Mouse (Mus musculus) MEL (cell line): ENCODE results near the gene Gabarapl2. TPM values are rescaled to one million over a fixed set of nuclear protein-coding genes. Genes with fewer than 3 reads are reported as not detected.

ENCODE experiments used
- DNase-seq: peaks from one replicate; pipeline ENCODE4 v3.0.0; 2011; ENCODE audit warnings: low read depth, low spot score
- H3K27ac ChIP-seq: 2 replicates; pipeline ENCODE4 v1.5.1; 2012; ENCODE audit warnings: low read depth, mild to moderate bottlenecking, control low read depth, low read length, moderate library complexity; ENCODE audit not compliant: control insufficient read depth
- H3K27me3 ChIP-seq, 2 experiments: fragments of 150-350 bp in 1 of 2; sonication (generic) in 1 of 2; 2 replicates each; pipeline ENCODE4 v1.6.1; 2012; ENCODE audit warnings: low read length in 2 of 2, mild to moderate bottlenecking in 2 of 2, improper control_type of control experiment in 1 of 2, moderate library complexity in 1 of 2; ENCODE audit not compliant: insufficient read depth in 2 of 2, control insufficient read depth in 1 of 2
- H3K36me3 ChIP-seq, 2 experiments: 2 replicates each; pipeline ENCODE4 v1.6.1; 2012 to 2014; ENCODE audit warnings: low read length in 2 of 2, improper control_type of control experiment in 1 of 2, inconsistent platforms in 1 of 2, mild to moderate bottlenecking in 1 of 2; ENCODE audit not compliant: insufficient read depth in 2 of 2, control insufficient read depth in 1 of 2
- H3K4me1 ChIP-seq, 2 experiments: fragments of 150-350 bp in 1 of 2; sonication (generic) in 1 of 2; 2 replicates each; pipeline ENCODE4 v1.6.1; 2012; ENCODE audit warnings: low read length in 2 of 2, improper control_type of control experiment in 1 of 2, mild to moderate bottlenecking in 1 of 2; ENCODE audit not compliant: insufficient read depth in 2 of 2, control insufficient read depth in 1 of 2
- H3K4me3 ChIP-seq, 2 experiments: fragments of 150-350 bp in 1 of 2; sonication (generic) in 1 of 2; 2 replicates each; pipeline ENCODE4 v1.5.1; 2012; ENCODE audit warnings: low read depth in 2 of 2, low read length in 2 of 2, mild to moderate bottlenecking in 2 of 2, moderate library complexity in 2 of 2, control low read depth in 1 of 2, improper control_type of control experiment in 1 of 2; ENCODE audit not compliant: control insufficient read depth in 1 of 2, insufficient read depth in 1 of 2
- H3K79me2 ChIP-seq: 2 replicates; pipeline ENCODE4 v1.6.1; 2012; ENCODE audit warnings: mild to moderate bottlenecking, low read length, moderate library complexity; ENCODE audit not compliant: control insufficient read depth, poor library complexity, insufficient read depth
- H3K9ac ChIP-seq: 2 replicates; pipeline ENCODE4 v1.6.1; 2012; ENCODE audit warnings: low read depth, mild to moderate bottlenecking, control low read depth, low read length, moderate library complexity; ENCODE audit not compliant: control insufficient read depth, poor library complexity, severe bottlenecking
- H3K9me3 ChIP-seq: fragments of 150-350 bp; sonication (generic); replicated peaks from 2 replicates; pipeline ENCODE4 v1.6.1; 2012; ENCODE audit warnings: mild to moderate bottlenecking, low read length, improper control_type of control experiment, moderate library complexity; ENCODE audit not compliant: insufficient read depth
- BHLHE40 ChIP-seq: IDR thresholded peaks from 2 replicates; pipeline ENCODE4 v1.6.1; 2012; ENCODE audit warnings: low read depth, mild to moderate bottlenecking, inconsistent platforms, low read length, improper control_type of control experiment, borderline replicate concordance
- CHD1 ChIP-seq: IDR thresholded peaks from 2 replicates; pipeline ENCODE4 v1.6.1; 2012; ENCODE audit warnings: low read depth, mild to moderate bottlenecking, inconsistent platforms, low read length, improper control_type of control experiment
- CHD2 ChIP-seq: IDR thresholded peaks from 2 replicates; pipeline ENCODE4 v1.6.1; 2011; ENCODE audit warnings: low read length, improper control_type of control experiment
- E2F4 ChIP-seq: IDR thresholded peaks from 2 replicates; pipeline ENCODE4 v1.6.1; 2011; ENCODE audit warnings: low read depth, low read length, improper control_type of control experiment, borderline replicate concordance
- EP300 ChIP-seq, 2 experiments: IDR thresholded peaks; 2 replicates each; pipeline ENCODE4 v1.6.1; 2011; ENCODE audit warnings: improper control_type of control experiment in 2 of 2, low read length in 2 of 2, low read depth in 1 of 2, mild to moderate bottlenecking in 1 of 2
- ETS1 ChIP-seq: IDR thresholded peaks from 2 replicates; pipeline ENCODE4 v1.6.1; 2012; ENCODE audit warnings: low read depth, mild to moderate bottlenecking, inconsistent platforms, low read length, improper control_type of control experiment, moderate library complexity
- HCFC1 ChIP-seq: IDR thresholded peaks from 2 replicates; pipeline ENCODE4 v1.6.1; 2012; ENCODE audit warnings: low read depth, mild to moderate bottlenecking, inconsistent platforms, low read length, improper control_type of control experiment, moderate library complexity
- JUND ChIP-seq: IDR thresholded peaks from 2 replicates; pipeline ENCODE4 v1.6.1; 2011; ENCODE audit warnings: low read depth, mild to moderate bottlenecking, improper control_type of control experiment, low read length
- KAT2A ChIP-seq: conservative IDR thresholded peaks from 2 replicates; pipeline ENCODE4 v1.6.1; 2012; ENCODE audit warnings: low read depth, low read length, improper control_type of control experiment, inconsistent platforms
- MAX ChIP-seq: IDR thresholded peaks from 2 replicates; pipeline ENCODE4 v1.6.1; 2011; ENCODE audit warnings: low read length, improper control_type of control experiment
- MAZ ChIP-seq: IDR thresholded peaks from 2 replicates; pipeline ENCODE4 v1.6.1; 2012; ENCODE audit warnings: low read depth, mild to moderate bottlenecking, inconsistent platforms, low read length, improper control_type of control experiment
- MXI1 ChIP-seq: IDR thresholded peaks from 2 replicates; pipeline ENCODE4 v1.6.1; 2011; ENCODE audit warnings: mild to moderate bottlenecking, low read depth, low read length, improper control_type of control experiment
- MYB ChIP-seq: IDR thresholded peaks from 2 replicates; pipeline ENCODE4 v1.6.1; 2011; ENCODE audit warnings: mild to moderate bottlenecking, low read depth, low read length, improper control_type of control experiment
- NELFE ChIP-seq: IDR thresholded peaks from 2 replicates; pipeline ENCODE4 v1.6.1; 2011; ENCODE audit warnings: low read depth, low read length, improper control_type of control experiment
- NRF1 ChIP-seq: IDR thresholded peaks from 2 replicates; pipeline ENCODE4 v1.6.1; 2014; ENCODE audit warnings: low read depth, mild to moderate bottlenecking, inconsistent platforms, low read length, improper control_type of control experiment, moderate library complexity; ENCODE audit not compliant: poor library complexity, insufficient read depth, severe bottlenecking
- POLR2A ChIP-seq, 2 experiments: IDR thresholded peaks; 2 replicates each; pipeline ENCODE4 v1.6.1; 2011 to 2012; ENCODE audit warnings: low read length in 2 of 2, mild to moderate bottlenecking in 2 of 2, control low read depth in 1 of 2, improper control_type of control experiment in 1 of 2, low read depth in 1 of 2, moderate library complexity in 1 of 2; ENCODE audit not compliant: control insufficient read depth in 1 of 2, insufficient read depth in 1 of 2, poor library complexity in 1 of 2
- POLR2AphosphoS2 ChIP-seq: IDR thresholded peaks from 2 replicates; pipeline ENCODE4 v1.6.1; 2011; ENCODE audit warnings: low read length, improper control_type of control experiment
- RAD21 ChIP-seq: IDR thresholded peaks from 2 replicates; pipeline ENCODE4 v1.6.1; 2011; ENCODE audit warnings: mild to moderate bottlenecking, low read depth, low read length, improper control_type of control experiment
- RCOR1 ChIP-seq: IDR thresholded peaks from 2 replicates; pipeline ENCODE4 v1.6.1; 2012; ENCODE audit warnings: low read depth, mild to moderate bottlenecking, inconsistent platforms, low read length, improper control_type of control experiment
- SIN3A ChIP-seq: IDR thresholded peaks from 2 replicates; pipeline ENCODE4 v1.6.1; 2012; ENCODE audit warnings: low read length, improper control_type of control experiment, inconsistent platforms
- SMC3 ChIP-seq: IDR thresholded peaks from 2 replicates; pipeline ENCODE4 v1.6.1; 2011; ENCODE audit warnings: low read depth, low read length, improper control_type of control experiment
- TBP ChIP-seq: IDR thresholded peaks from 2 replicates; pipeline ENCODE4 v1.8.0; 2011; ENCODE audit warnings: low read depth, low read length, improper control_type of control experiment
- USF1 ChIP-seq: IDR thresholded peaks from 2 replicates; pipeline ENCODE4 v1.6.1; 2014; ENCODE audit warnings: low read depth, mild to moderate bottlenecking, inconsistent platforms, low read length, improper control_type of control experiment, moderate library complexity
- USF2 ChIP-seq, 2 experiments: IDR thresholded peaks; 2 replicates each; pipeline ENCODE4 v1.6.1; 2011 to 2012; ENCODE audit warnings: improper control_type of control experiment in 2 of 2, low read length in 2 of 2, borderline replicate concordance in 1 of 2, inconsistent platforms in 1 of 2, low read depth in 1 of 2, mild to moderate bottlenecking in 1 of 2; ENCODE audit not compliant: insufficient read depth in 1 of 2
- ZMIZ1 ChIP-seq: IDR thresholded peaks from 2 replicates; pipeline ENCODE4 v1.6.1; 2012; ENCODE audit warnings: low read depth, mild to moderate bottlenecking, inconsistent platforms, low read length, improper control_type of control experiment, moderate library complexity
- ZNF384 ChIP-seq: IDR thresholded peaks from 2 replicates; pipeline ENCODE4 v1.6.1; 2012; ENCODE audit warnings: low read depth, mild to moderate bottlenecking, inconsistent platforms, low read length, improper control_type of control experiment
- polyA plus RNA-seq, 2 experiments: library from polyadenylated mRNA; stranded (reverse) in 1 of 2; unstranded in 1 of 2; fragments of >175 nt in 1 of 2; fragments of >200 nt in 1 of 2; gene quantifications; 2 replicates each; pipeline versions ENCODE4 v1.2.1 to v1.2.4; 2012; ENCODE audit warnings: low replicate concordance in 2 of 2, low read depth in 1 of 2; ENCODE audit not compliant: insufficient read length in 2 of 2, insufficient read depth in 1 of 2, missing spikeins in 1 of 2
- total RNA-seq: library from RNA; depleted of rRNA; stranded (reverse); fragments of 300-350 nt; gene quantifications from 2 replicates; pipeline ENCODE4 v1.2.3, GENCODE M21; 2012

The Gabarapl2 gene
- total and polyA plus RNA-seq, 3 experiments: 18.4 to 22.5 TPM; not detected in 1

- peak; percentile 96 for DNase-seq
- peak overlapping the region; percentile 64 for H3K9ac ChIP-seq
- no peaks in the 10 kb centered on the region for H3K27me3 ChIP-seq
- no peaks in the 10 kb centered on the region for H3K79me2 ChIP-seq
- H3K4me3 ChIP-seq: peak overlapping the region; percentile 70 to 88
- peak overlapping the region; percentile 20; the same call in 1 of the 2 replicates for H3K27ac ChIP-seq
- H3K9me3 ChIP-seq: no peaks in the 10 kb centered on the region
- peaks cover 2 to 18% of the 10 kb centered on the region in 2 experiments; a peak in 3 of 4 replicates for H3K4me1 ChIP-seq
- TF ChIP-seq BHLHE40 (no peak), JUND (no peak), EP300 (IDR thresholded peaks at IDR 0.05; ENCODE audit: low read depth in 1 of 2, low read length in 2 of 2) (no peak), CHD2 (no peak), ZNF384 (0 out of 2 replicates have a peak, but pooled peaks have one; percentile 27), USF2 (IDR thresholded peaks at IDR 0.05; ENCODE audit: borderline replicate concordance in 1 of 2, insufficient read depth in 1 of 2, low read depth in 1 of 2, low read length in 2 of 2) (no peak), USF1 (no peak), NELFE (peak; percentile 31; the same call in 1 of the 2 replicates), MXI1 (peak; percentile 57; the same call in 1 of the 2 replicates), TBP (peak; percentile 87), NRF1 (peak; percentile 55; the same call in 1 of the 2 replicates), MAZ (no peak; the same call in 1 of the 2 replicates), POLR2A (IDR thresholded peaks at IDR 0.05; ENCODE audit: control insufficient read depth in 1 of 2, insufficient read depth in 1 of 2, low read depth in 1 of 2, low read length in 2 of 2, poor library complexity in 1 of 2) (peak in 1 of 2 experiments; percentile 66; a peak in 2 of 4 replicates), E2F4 (no peak), RAD21 (no peak), POLR2AphosphoS2 (no peak), SIN3A (peak; percentile 65), CHD1 (no peak), MYB (no peak), SMC3 (no peak), KAT2A (no peak), ETS1 (peak; percentile 33; the same call in 1 of the 2 replicates), ZMIZ1 (0 out of 2 replicates have a peak, but pooled peaks have one; percentile 16), MAX (no peak), RCOR1 (no peak), HCFC1 (no peak)
- TF ChIP-seq, all 39 proteins: peak for 9
- peaks cover 0 to 20% of the 10 kb centered on the region in 2 experiments; a peak in 2 of 4 replicates for H3K36me3 ChIP-seq
Observed at GRCm38 (mm10) chr8:111932580-111933336, 7.7 kb upstream of the Gabarapl2 start.
